16 mouse cellular contexts compared by ENCODE assay signal in genomic region chr19:8592873-8593408, GRCm38 (mm10). TPM values are rescaled to one million over a fixed set of nuclear protein-coding genes. Genes with fewer than 3 reads are reported as not detected.
DNase-seq lines count a peak whose midpoint lies in the region; ATAC-seq and TF ChIP-seq lines count a peak whose summit lies in the region.
"Had no signal": no experiment of that assay in that cellular context is flagged by ENCODE, and none has a peak within 500 bp of the region (broad histone marks: within the 10 kb centered on the region; RNA-seq: fewer than 3 reads in every experiment).

No protein-coding gene starts in this region.

- H3K27me3 ChIP-seq in hindbrain, postnatal 0 days (ENCODE audit: insufficient read depth, low read length): no peaks in the 10 kb centered on the region
- no peaks in the 10 kb centered on the region for H3K27me3 ChIP-seq in hindbrain, embryonic 16.5 days (replicated peaks; ENCODE audit: control insufficient read depth, insufficient read depth, low read length)
- H3K27me3 ChIP-seq in stomach, embryonic 14.5 days (ENCODE audit: control insufficient read depth, insufficient read depth, low read length): no peaks in the 10 kb centered on the region
- H3K27me3 ChIP-seq in stomach, postnatal 0 days (ENCODE audit: control insufficient read depth, insufficient read depth, low read length): no peaks in the 10 kb centered on the region
- no peaks in the 10 kb centered on the region for H3K27me3 ChIP-seq in embryonic facial prominence, embryonic 10.5 days (replicated peaks; ENCODE audit: low read depth, poor library complexity, severe bottlenecking)
- H3K27me3 ChIP-seq: limb, embryonic 15.5 days had no signal

- no peak for TF ChIP-seq CTCF in hindbrain, postnatal 0 days (IDR thresholded peaks at IDR 0.05; ENCODE audit: low read depth)
- TF ChIP-seq CTCF in stomach, postnatal 0 days (IDR thresholded peaks at IDR 0.05; ENCODE audit: low read depth): no peak

- H3K27ac ChIP-seq in hindbrain, postnatal 0 days: peak overlapping the region; percentile 28; the same call in 1 of the 2 replicates
- H3K27ac ChIP-seq in hindbrain, embryonic 16.5 days (ENCODE audit: low read depth, low read length): no peak overlapping the region
- H3K27ac ChIP-seq in stomach, embryonic 14.5 days (ENCODE audit: low read length): no peak overlapping the region
- no peak overlapping the region for H3K27ac ChIP-seq in stomach, postnatal 0 days (replicated peaks)
- H3K27ac ChIP-seq in embryonic facial prominence, embryonic 10.5 days (replicated peaks): no peak overlapping the region
- H3K27ac ChIP-seq: limb, embryonic 15.5 days; macrophage had no signal

- no peaks in the 10 kb centered on the region for H3K4me1 ChIP-seq in hindbrain, postnatal 0 days (ENCODE audit: insufficient read depth, low read length)
- H3K4me1 ChIP-seq in hindbrain, embryonic 16.5 days (ENCODE audit: control insufficient read depth, insufficient read depth, low read depth, low read length): peaks cover 3% of the 10 kb centered on the region; the same call in 1 of the 2 replicates
- no peaks in the 10 kb centered on the region; the same call in 1 of the 2 replicates for H3K4me1 ChIP-seq in stomach, embryonic 14.5 days (ENCODE audit: control insufficient read depth, insufficient read depth, low read length)
- H3K4me1 ChIP-seq in stomach, postnatal 0 days (replicated peaks; ENCODE audit: control insufficient read depth, insufficient read depth): no peaks in the 10 kb centered on the region
- H3K4me1 ChIP-seq in embryonic facial prominence, embryonic 10.5 days: peaks cover 38% of the 10 kb centered on the region

- no peak overlapping the region for H3K9ac ChIP-seq in hindbrain, postnatal 0 days (replicated peaks; ENCODE audit: low read length)
- no peak overlapping the region for H3K9ac ChIP-seq in hindbrain, embryonic 16.5 days (ENCODE audit: low read depth, low read length)
- H3K9ac ChIP-seq in stomach, embryonic 14.5 days (replicated peaks; ENCODE audit: low read depth, low read length): no peak overlapping the region
- no peak overlapping the region for H3K9ac ChIP-seq in stomach, postnatal 0 days (ENCODE audit: low read length)
- H3K9ac ChIP-seq: limb, embryonic 15.5 days had no signal

- 0 out of 2 replicates have a peak overlapping the region, but pooled peaks have one; percentile 13 for H3K4me2 ChIP-seq in hindbrain, postnatal 0 days (ENCODE audit: low read depth, low read length)
- H3K4me2 ChIP-seq in hindbrain, embryonic 16.5 days (ENCODE audit: low read length): no peak overlapping the region
- H3K4me2 ChIP-seq in stomach, embryonic 14.5 days (replicated peaks; ENCODE audit: low read depth, low read length): no peak overlapping the region
- no peak overlapping the region for H3K4me2 ChIP-seq in stomach, postnatal 0 days (replicated peaks; ENCODE audit: low read depth)
- H3K4me2 ChIP-seq: limb, embryonic 15.5 days had no signal

- no peak for TF ChIP-seq EP300 in stomach, postnatal 0 days (optimal IDR thresholded peaks at IDR 0.05)

- DNase-seq in hindbrain, postnatal 0 days (ENCODE audit: low spot score): no peak
- DNase-seq in stomach, postnatal 0 days (ENCODE audit: low spot score): no peak
- peak; percentile 47 to 86 for DNase-seq in kidney, postnatal 25 days
- DNase-seq in thymus, postnatal 4 days: peak; percentile 40
- no peak for DNase-seq in gastrocnemius, postnatal 25 days
- DNase-seq in embryonic facial prominence, embryonic 10.5 days (ENCODE audit: low spot score): no peak
- DNase-seq: cerebellum, adult 11 months; right cerebral cortex, postnatal 14 days had no signal

- no peak overlapping the region for H3K4me3 ChIP-seq in hindbrain, postnatal 0 days (ENCODE audit: low read length)
- H3K4me3 ChIP-seq in hindbrain, embryonic 16.5 days (ENCODE audit: low read length): no peak overlapping the region
- H3K4me3 ChIP-seq in stomach, embryonic 14.5 days (ENCODE audit: low read depth, low read length): no peak overlapping the region
- no peak overlapping the region for H3K4me3 ChIP-seq in stomach, postnatal 0 days (ENCODE audit: low read depth, low read length)
- H3K4me3 ChIP-seq in embryonic facial prominence, embryonic 10.5 days: no peak overlapping the region
- H3K4me3 ChIP-seq: limb, embryonic 15.5 days; myocyte had no signal

- no peak for ATAC-seq in hindbrain, postnatal 0 days
- ATAC-seq in hindbrain, embryonic 16.5 days: no peak
- 0 out of 2 replicates have a peak, but pooled peaks have one; percentile 18 for ATAC-seq in stomach, embryonic 14.5 days (ENCODE audit: insufficient number of reproducible peaks, insufficient read depth, low FRiP score, low read depth)
- ATAC-seq in stomach, postnatal 0 days (ENCODE audit: low FRiP score, low TSS enrichment): no peak

- no peaks in the 10 kb centered on the region for H3K9me3 ChIP-seq in hindbrain, postnatal 0 days (ENCODE audit: low read length)
- H3K9me3 ChIP-seq in hindbrain, embryonic 16.5 days (ENCODE audit: control insufficient read depth, low read length): no peaks in the 10 kb centered on the region
- no peaks in the 10 kb centered on the region for H3K9me3 ChIP-seq in stomach, embryonic 14.5 days (ENCODE audit: control insufficient read depth, low read depth, low read length)
- H3K9me3 ChIP-seq in stomach, postnatal 0 days (ENCODE audit: control insufficient read depth, low read length): no peaks in the 10 kb centered on the region
- H3K9me3 ChIP-seq in embryonic facial prominence, embryonic 10.5 days: no peaks in the 10 kb centered on the region
- H3K9me3 ChIP-seq: limb, embryonic 15.5 days had no signal

- no peaks in the 10 kb centered on the region for H3K36me3 ChIP-seq in hindbrain, postnatal 0 days (ENCODE audit: insufficient read depth, low read length)
- no peaks in the 10 kb centered on the region for H3K36me3 ChIP-seq in hindbrain, embryonic 16.5 days (ENCODE audit: control insufficient read depth, insufficient read depth, low read length)
- no peaks in the 10 kb centered on the region for H3K36me3 ChIP-seq in stomach, embryonic 14.5 days (ENCODE audit: control insufficient read depth, insufficient read depth, low read length)
- H3K36me3 ChIP-seq in stomach, postnatal 0 days (ENCODE audit: control insufficient read depth, insufficient read depth, low read length): no peaks in the 10 kb centered on the region
- H3K36me3 ChIP-seq in embryonic facial prominence, embryonic 10.5 days (replicated peaks): no peaks in the 10 kb centered on the region
- H3K36me3 ChIP-seq: limb, embryonic 15.5 days had no signal

- 72% methylated on average over 6 of the region's 6 CpGs for WGBS in hindbrain, postnatal 0 days
- 71% methylated on average over 6 of the region's 6 CpGs for WGBS in hindbrain, embryonic 16.5 days
- WGBS in stomach, embryonic 14.5 days: 60% methylated on average over 6 of the region's 6 CpGs
- 52% methylated on average over 6 of the region's 6 CpGs for WGBS in stomach, postnatal 0 days
- WGBS in embryonic facial prominence, embryonic 10.5 days: 70% methylated on average over 6 of the region's 6 CpGs

RNA-seq across cellular contexts. Expression of gene Slc22a8, which starts 1.9 kb away (rescaled TPM):
- 15.7 and 18.5 TPM in 2 replicates for total RNA-seq in hindbrain, postnatal 0 days (2014; rRNA removed)
- polyA plus RNA-seq in hindbrain, postnatal 0 days (2015; fragmentation: Nextera tagmentation; extraction: Ambion mirVana): 18.2 and 19.9 TPM in 2 replicates
- 15.9 and 16.1 TPM in 2 replicates for polyA plus RNA-seq in hindbrain, embryonic 16.5 days (2015; fragmentation: Nextera tagmentation; extraction: Ambion mirVana)
- polyA plus RNA-seq in stomach, embryonic 14.5 days (2014; fragmentation: Nextera tagmentation; extraction: Ambion mirVana): not detected in 2 replicates
- polyA plus RNA-seq in stomach, postnatal 0 days (2015; fragmentation: Nextera tagmentation; extraction: Ambion mirVana): 0.06 TPM in 1 of 2 replicates, not detected in the other
- total RNA-seq in gastrocnemius, postnatal 25 days (2021): not detected
- polyA plus RNA-seq in embryonic facial prominence, embryonic 10.5 days (2016; fragmentation: Nextera tagmentation; extraction: Ambion mirVana): not detected in 2 replicates
- total RNA-seq: heart, postnatal 25 days had no signal
- polyA plus RNA-seq: macrophage, myocyte had no signal

RNA-seq across cellular contexts. Expression of gene Slc22a6, which starts 24.9 kb away (rescaled TPM):
- 9.6 and 13.1 TPM in 2 replicates for total RNA-seq in hindbrain, postnatal 0 days (2014; rRNA removed)
- polyA plus RNA-seq in hindbrain, postnatal 0 days (2015; fragmentation: Nextera tagmentation; extraction: Ambion mirVana): 8.9 and 9.8 TPM in 2 replicates
- 8.7 and 14.9 TPM in 2 replicates for polyA plus RNA-seq in hindbrain, embryonic 16.5 days (2015; fragmentation: Nextera tagmentation; extraction: Ambion mirVana)
- not detected in 2 replicates for polyA plus RNA-seq in stomach, embryonic 14.5 days (2014; fragmentation: Nextera tagmentation; extraction: Ambion mirVana)
- polyA plus RNA-seq in stomach, postnatal 0 days (2015; fragmentation: Nextera tagmentation; extraction: Ambion mirVana): not detected in 2 replicates
- total RNA-seq in gastrocnemius, postnatal 25 days (2021): not detected
- polyA plus RNA-seq in embryonic facial prominence, embryonic 10.5 days (2016; fragmentation: Nextera tagmentation; extraction: Ambion mirVana): 0.10 and 0.24 TPM in 2 replicates
- total RNA-seq: heart, postnatal 25 days had no signal
- polyA plus RNA-seq: gonadal fat pad, adult 2 months; intestine, embryonic 14.5 days; macrophage; myocyte had no signal

Comparison
In these comparisons a context has a peak if more than half of its experiments do, and no peak if none do; other contexts are left out.
1. DNase-seq: peak in kidney, postnatal 25 days (2 of 2) and thymus, postnatal 4 days (single experiment); none in hindbrain, postnatal 0 days (single experiment), stomach, postnatal 0 days (single experiment), gastrocnemius, postnatal 25 days (single experiment) and embryonic facial prominence, embryonic 10.5 days (single experiment).
2. RNA of gene Slc22a8, which starts 1.9 kb away (polyA plus RNA-seq): 18.2 to 19.9 TPM in hindbrain, postnatal 0 days and 15.9 to 16.1 TPM in hindbrain, embryonic 16.5 days; 0.06 TPM in stomach, postnatal 0 days, not detected in embryonic facial prominence, embryonic 10.5 days and not detected in stomach, embryonic 14.5 days; every median in the first group is over 10 times any median in the second.